Mouse (Mus musculus) kidney, embryonic 15.5 days (tissue): ENCODE data around the gene Mmp20. TPM values are rescaled to one million over a fixed set of nuclear protein-coding genes. Genes with fewer than 3 reads are reported as not detected.

Experiments
- ATAC-seq: fragments of 200-750 bp; cut with Nextera tagmentation; replicated peaks from 2 replicates; pipeline ENCODE4 v1.8.0; 2017; ENCODE audit warnings: moderate TSS enrichment; ENCODE audit not compliant: low FRiP score
- H3K27ac ChIP-seq: fragments of 300-500 bp; sonication (generic); 2 replicates; pipeline ENCODE4 v1.5.1; 2015; ENCODE audit warnings: mild to moderate bottlenecking, inconsistent platforms
- H3K27me3 ChIP-seq: fragments of 300-500 bp; sonication (generic); 2 replicates; pipeline ENCODE4 v1.6.1; 2015; ENCODE audit warnings: inconsistent platforms
- H3K36me3 ChIP-seq: fragments of 300-500 bp; sonication (generic); 2 replicates; pipeline ENCODE4 v1.6.1; 2015; ENCODE audit warnings: inconsistent platforms
- H3K4me1 ChIP-seq: fragments of 300-500 bp; sonication (generic); 2 replicates; pipeline ENCODE4 v1.6.1; 2015; ENCODE audit warnings: inconsistent platforms
- H3K4me2 ChIP-seq: fragments of 300-500 bp; sonication (generic); 2 replicates; pipeline ENCODE4 v1.6.1; 2015; ENCODE audit warnings: moderate library complexity, mild to moderate bottlenecking, inconsistent platforms
- H3K4me3 ChIP-seq: fragments of 300-500 bp; sonication (generic); replicated peaks from 2 replicates; pipeline ENCODE4 v1.5.1; 2015; ENCODE audit warnings: mild to moderate bottlenecking, inconsistent platforms
- H3K9ac ChIP-seq: fragments of 300-500 bp; sonication (generic); 2 replicates; pipeline ENCODE4 v1.6.1; 2015; ENCODE audit warnings: mild to moderate bottlenecking, inconsistent platforms
- H3K9me3 ChIP-seq: fragments of 300-500 bp; sonication (generic); replicated peaks from 2 replicates; pipeline ENCODE4 v1.6.1; 2016; ENCODE audit warnings: inconsistent platforms
- WGBS: fragments of 180-500 bp; shearing (Covaris S2); methylation state at CpG from one replicate; pipeline ENCODE4 v1.1.7; 2015; ENCODE audit warnings: mixed read lengths; 5-methylcytosine and 5-hydroxymethylcytosine counted together
- polyA plus RNA-seq: library from polyadenylated mRNA; unstranded; fragments of >200 nt; fragmentation: Nextera tagmentation; extraction: Ambion mirVana; gene quantifications from 2 replicates; pipeline ENCODE4 v1.2.1, GENCODE M21; 2015

Gene Mmp20
- polyA plus RNA-seq, 1 experiment from 2014 or later = not detected

DNA sequence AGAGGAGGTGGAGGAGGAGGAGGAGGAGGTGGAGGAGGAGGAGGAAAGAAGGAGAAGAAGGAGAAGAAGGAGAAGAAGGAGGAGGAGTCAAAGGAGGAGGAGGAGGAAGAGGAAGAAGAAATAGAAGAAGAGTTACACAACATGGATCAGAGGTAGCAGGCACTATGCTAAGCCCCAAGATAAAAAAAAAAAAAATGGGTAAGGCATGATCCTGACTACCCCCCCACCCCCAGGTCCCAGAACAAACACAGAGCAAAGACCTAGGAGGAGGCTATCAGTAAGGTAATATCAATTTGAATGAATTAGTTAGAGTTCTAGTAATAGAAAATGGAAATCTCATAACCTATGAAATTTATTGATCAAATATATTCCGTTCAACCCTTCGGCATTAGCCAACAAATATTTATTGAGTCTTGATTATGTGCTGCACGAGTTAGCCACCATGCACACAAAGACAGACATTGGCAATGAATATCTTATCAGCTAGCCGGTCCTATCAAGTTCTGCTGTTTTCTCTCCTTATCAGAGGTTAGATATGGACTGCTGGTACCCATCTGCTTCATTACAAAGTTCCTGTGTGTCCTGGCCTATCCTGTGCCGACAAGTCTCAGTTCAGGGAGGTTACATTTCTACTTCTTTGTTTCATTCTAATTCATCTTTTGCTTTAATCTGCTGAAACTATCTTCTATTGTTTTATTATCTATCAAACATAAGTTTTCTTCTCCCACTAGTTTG is 24.5 kb downstream of the Mmp20 start:
- H3K36me3 ChIP-seq = no peaks in the 10 kb centered on the region
- H3K27ac ChIP-seq = no peak overlapping the region
- H3K27me3 ChIP-seq = no peaks in the 10 kb centered on the region
- no peak overlapping the region for H3K9ac ChIP-seq
- no peak overlapping the region for H3K4me2 ChIP-seq
- WGBS = 88% methylated on average over 5 of the region's 5 CpGs
- no peaks in the 10 kb centered on the region for H3K4me1 ChIP-seq
- H3K4me3 ChIP-seq = no peak overlapping the region
- ATAC-seq = no peak
- H3K9me3 ChIP-seq = no peaks in the 10 kb centered on the region

- no peak overlapping the region for H3K9ac ChIP-seq
- WGBS = 56% methylated on average over 4 of the region's 4 CpGs
- no peaks in the 10 kb centered on the region for H3K36me3 ChIP-seq
- H3K27me3 ChIP-seq = no peaks in the 10 kb centered on the region
- no peak overlapping the region for H3K4me3 ChIP-seq
- ATAC-seq = 0 out of 2 replicates have a peak, but pooled peaks have one; percentile 22
- H3K9me3 ChIP-seq = no peaks in the 10 kb centered on the region
- H3K27ac ChIP-seq = no peak overlapping the region
- H3K4me2 ChIP-seq = no peak overlapping the region
- H3K4me1 ChIP-seq = no peaks in the 10 kb centered on the region
These were observed 29.9 kb downstream of the Mmp20 start for GRCm38 (mm10) chr9:7657946-7658345.

- no peaks in the 10 kb centered on the region for H3K27me3 ChIP-seq
- H3K36me3 ChIP-seq = no peaks in the 10 kb centered on the region
- H3K4me1 ChIP-seq = no peaks in the 10 kb centered on the region
- no peaks in the 10 kb centered on the region for H3K9me3 ChIP-seq
- no peak overlapping the region for H3K9ac ChIP-seq
- H3K27ac ChIP-seq = no peak overlapping the region
- H3K4me3 ChIP-seq = no peak overlapping the region
- WGBS = 82% methylated on average over 6 of the region's 6 CpGs
- no peak for ATAC-seq
- no peak overlapping the region for H3K4me2 ChIP-seq
These were observed 31.5 kb downstream of the Mmp20 start for GRCm38 (mm10) chr9:7659469-7660020.

- Histone ChIP-seq H3K27me3 (no peaks in the 10 kb centered on the region), H3K27ac (no peak overlapping the region), H3K9me3 (no peaks in the 10 kb centered on the region), H3K4me1 (no peaks in the 10 kb centered on the region), H3K4me3 (no peak overlapping the region), H3K9ac (no peak overlapping the region), H3K36me3 (no peaks in the 10 kb centered on the region), H3K4me2 (no peak overlapping the region)
- WGBS = 98% methylated on average over 1 of the region's 1 CpGs
- ATAC-seq = no peak
These were observed 33.3 kb downstream of the Mmp20 start for GRCm38 (mm10) chr9:7661371-7661770.

DNA sequence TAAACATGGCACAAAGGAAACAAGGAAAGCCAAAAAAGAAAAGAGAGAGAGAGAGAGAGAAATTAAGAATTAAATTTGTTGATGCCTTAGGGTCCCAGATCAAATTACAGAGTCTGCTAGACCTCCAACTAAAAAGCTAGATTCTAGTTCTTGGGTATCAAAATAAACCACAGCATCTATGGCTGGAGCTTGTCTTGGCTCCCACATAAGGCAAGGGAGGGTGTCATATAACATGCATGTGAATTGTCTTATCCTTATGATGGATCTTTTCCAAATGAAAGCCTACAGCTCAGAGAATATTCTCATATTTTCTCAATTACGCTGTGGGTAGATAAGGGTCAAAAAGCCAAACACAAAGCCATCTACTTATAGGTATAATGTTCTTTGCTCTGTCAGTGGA is 41.6 kb downstream of the Mmp20 start:
- Histone ChIP-seq H3K36me3 (no peaks in the 10 kb centered on the region), H3K27me3 (no peaks in the 10 kb centered on the region), H3K4me1 (no peaks in the 10 kb centered on the region), H3K4me3 (no peak overlapping the region), H3K9ac (no peak overlapping the region), H3K4me2 (no peak overlapping the region), H3K9me3 (no peaks in the 10 kb centered on the region), H3K27ac (no peak overlapping the region)
- no peak for ATAC-seq
- 80% methylated on average over 1 of the region's 1 CpGs for WGBS

DNA sequence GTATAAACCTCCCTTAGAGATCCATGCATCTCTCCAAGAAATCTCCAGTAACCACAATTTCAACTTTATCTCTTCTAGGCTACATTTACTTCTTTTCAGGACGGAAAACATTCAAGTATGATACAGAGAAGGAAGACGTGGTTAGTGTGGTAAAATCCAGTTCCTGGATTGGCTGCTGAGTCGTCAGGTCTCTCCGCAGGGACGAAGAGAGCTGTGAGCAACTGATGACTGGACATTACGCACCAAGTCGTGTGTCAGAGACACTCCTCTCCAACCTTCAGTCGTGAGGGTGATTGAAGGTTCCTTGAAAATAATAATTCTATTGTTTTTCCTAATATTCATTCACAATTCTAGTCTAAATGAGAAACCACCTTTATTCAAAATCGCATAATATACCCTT is 45.0 kb downstream of the Mmp20 start:
- no peaks in the 10 kb centered on the region for H3K9me3 ChIP-seq
- ATAC-seq = no peak
- WGBS = 86% methylated on average over 9 of the region's 9 CpGs
- no peaks in the 10 kb centered on the region for H3K27me3 ChIP-seq
- no peak overlapping the region for H3K4me2 ChIP-seq
- H3K27ac ChIP-seq = no peak overlapping the region
- H3K36me3 ChIP-seq = no peaks in the 10 kb centered on the region
- H3K9ac ChIP-seq = no peak overlapping the region
- no peak overlapping the region for H3K4me3 ChIP-seq
- no peaks in the 10 kb centered on the region for H3K4me1 ChIP-seq

- ATAC-seq = no peak
- H3K9me3 ChIP-seq = no peaks in the 10 kb centered on the region
- H3K9ac ChIP-seq = no peak overlapping the region
- no peak overlapping the region for H3K4me3 ChIP-seq
- H3K27me3 ChIP-seq = no peaks in the 10 kb centered on the region
- no peaks in the 10 kb centered on the region for H3K36me3 ChIP-seq
- no peak overlapping the region for H3K4me2 ChIP-seq
- WGBS = 76% methylated on average over 2 of the region's 2 CpGs
- H3K27ac ChIP-seq = no peak overlapping the region
- no peaks in the 10 kb centered on the region for H3K4me1 ChIP-seq
These were observed 50.3 kb downstream of the Mmp20 start for GRCm38 (mm10) chr9:7678154-7678837.

GRCm38 (mm10) chr9:7682081-7682618 is 54.1 kb downstream of the Mmp20 start:
- H3K4me3 ChIP-seq = no peak overlapping the region
- H3K4me2 ChIP-seq = no peak overlapping the region
- H3K36me3 ChIP-seq = no peaks in the 10 kb centered on the region
- ATAC-seq = no peak
- whole genome bisulfite sequencing = 83% methylated on average over 9 of the region's 9 CpGs
- H3K27me3 ChIP-seq = no peaks in the 10 kb centered on the region
- H3K9me3 ChIP-seq = no peaks in the 10 kb centered on the region
- H3K4me1 ChIP-seq = no peaks in the 10 kb centered on the region
- no peak overlapping the region for H3K9ac ChIP-seq
- no peak overlapping the region for H3K27ac ChIP-seq

DNA sequence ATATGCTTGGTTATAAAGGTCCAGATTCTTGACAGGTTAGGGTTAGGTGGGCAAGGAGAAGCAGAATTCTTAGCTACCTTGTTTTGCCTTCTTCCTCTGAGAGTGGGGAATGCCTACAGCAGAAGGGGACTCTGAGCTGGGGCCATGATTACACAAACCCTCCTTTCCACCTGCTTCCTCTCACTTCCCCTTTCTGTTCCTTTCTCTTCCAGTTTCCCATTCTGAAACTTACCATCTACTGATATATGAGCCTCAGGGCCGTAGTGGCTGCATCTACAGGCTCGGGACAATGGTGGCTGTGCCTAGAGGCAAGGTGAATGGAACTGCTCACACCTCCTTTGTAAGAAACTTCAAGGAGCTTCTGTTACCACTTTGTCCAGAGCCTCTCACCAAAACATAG is 58.0 kb downstream of the Mmp20 start:
- no peak for ATAC-seq
- 72% methylated on average over 2 of the region's 2 CpGs for WGBS
- H3K9me3 ChIP-seq = no peaks in the 10 kb centered on the region

GRCm38 (mm10) chr9:7689799-7690198 is 61.8 kb downstream of the Mmp20 start:
- no peaks in the 10 kb centered on the region for H3K36me3 ChIP-seq
- no peak overlapping the region for H3K27ac ChIP-seq
- no peaks in the 10 kb centered on the region for H3K4me1 ChIP-seq
- no peak overlapping the region for H3K9ac ChIP-seq
- no peaks in the 10 kb centered on the region for H3K9me3 ChIP-seq
- no peak overlapping the region for H3K4me2 ChIP-seq
- no peak overlapping the region for H3K4me3 ChIP-seq
- ATAC-seq = no peak
- H3K27me3 ChIP-seq = no peaks in the 10 kb centered on the region
- whole genome bisulfite sequencing = 62% methylated on average over 6 of the region's 6 CpGs

More for the DNA sequence above, 58.0 kb downstream of the Mmp20 start:
- Histone ChIP-seq H3K4me1 (no peaks in the 10 kb centered on the region), H3K9ac (no peak overlapping the region), H3K4me2 (no peak overlapping the region), H3K27ac (no peak overlapping the region), H3K27me3 (no peaks in the 10 kb centered on the region), H3K4me3 (no peak overlapping the region), H3K36me3 (no peaks in the 10 kb centered on the region)

DNA sequence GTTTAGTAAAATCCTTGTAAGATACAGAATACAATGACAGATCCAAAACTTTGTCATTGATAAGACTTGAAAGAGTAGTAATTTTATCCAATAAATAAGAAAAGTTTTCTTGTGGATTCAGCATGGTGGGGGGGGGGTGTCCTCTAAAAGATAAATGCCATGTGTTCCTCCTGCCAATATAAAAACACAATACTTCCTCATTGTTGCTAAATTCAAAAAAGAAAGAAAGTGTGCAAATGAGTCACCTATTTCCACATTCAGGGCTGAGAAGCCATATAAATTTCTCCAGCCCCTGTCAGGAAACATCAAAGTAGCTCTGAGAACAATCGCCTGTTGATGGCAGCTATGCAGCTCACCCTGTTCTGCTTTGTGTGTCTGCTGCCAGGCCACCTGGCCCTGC is 63.8 kb downstream of the Mmp20 start, which contains the start of gene Mmp7:
Gene Mmp7 (plus strand): TSS at position 301 of the 400 bp plus-strand sequence.
- Histone ChIP-seq H3K27ac (no peak within 1 kb of the TSS), H3K9ac (no peak within 1 kb of the TSS), H3K9me3 (no peaks in the 10 kb centered on the region), H3K36me3 (no peaks in the 10 kb centered on the region), H3K4me3 (no peak within 1 kb of the TSS), H3K27me3 (no peaks in the 10 kb centered on the region), H3K4me1 (no peaks in the 10 kb centered on the region), H3K4me2 (no peak within 1 kb of the TSS)
- ATAC-seq = no peak
- 43% methylated on average over 1 of the region's 1 CpGs for WGBS

GRCm38 (mm10) chr9:7693961-7694360 is 65.9 kb downstream of the Mmp20 start:
- Histone ChIP-seq H3K4me1 (no peaks in the 10 kb centered on the region), H3K27ac (no peak overlapping the region), H3K27me3 (no peaks in the 10 kb centered on the region), H3K9ac (no peak overlapping the region), H3K9me3 (no peaks in the 10 kb centered on the region), H3K4me3 (no peak overlapping the region), H3K36me3 (no peaks in the 10 kb centered on the region), H3K4me2 (no peak overlapping the region)
- 92% methylated on average over 3 of the region's 3 CpGs for WGBS
- ATAC-seq = no peak
